Mouse (Mus musculus): ENCODE results near the gene Gm10401.
"Not testable (repeated sequence)": the region's sequence is repeated elsewhere in the genome, so short reads cannot be mapped to it uniquely, and the experiment has no call there.

Gene Gm10401

DNA sequence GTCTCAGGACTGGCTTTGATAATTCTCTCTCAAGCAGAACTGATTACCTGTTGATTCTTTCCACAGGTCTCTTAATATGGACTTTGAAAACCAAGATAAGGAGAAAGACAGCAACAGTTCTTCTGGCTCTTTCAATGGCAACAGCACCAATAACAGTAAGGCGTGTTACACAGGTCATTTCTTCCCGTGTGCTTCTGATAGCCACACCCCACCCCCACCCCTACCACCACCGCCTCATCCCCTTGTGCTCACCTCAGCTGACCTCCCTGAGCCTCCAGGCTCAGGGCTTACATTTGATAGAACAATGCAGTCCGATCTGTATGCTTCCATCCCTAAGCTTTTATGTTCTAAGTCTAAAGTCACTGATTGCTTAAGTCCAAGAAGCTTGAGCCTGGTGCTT, 23.3 kb downstream of the Gm10401 start:
- in situ Hi-C loops (cut with MboI; ENCODE audit: unreplicated experiment in 2 of 2), result loop anchor here (5.0 kb wide), 1 partner anchor 97 kb away; no protein-coding TSS in a partner anchor

DNA sequence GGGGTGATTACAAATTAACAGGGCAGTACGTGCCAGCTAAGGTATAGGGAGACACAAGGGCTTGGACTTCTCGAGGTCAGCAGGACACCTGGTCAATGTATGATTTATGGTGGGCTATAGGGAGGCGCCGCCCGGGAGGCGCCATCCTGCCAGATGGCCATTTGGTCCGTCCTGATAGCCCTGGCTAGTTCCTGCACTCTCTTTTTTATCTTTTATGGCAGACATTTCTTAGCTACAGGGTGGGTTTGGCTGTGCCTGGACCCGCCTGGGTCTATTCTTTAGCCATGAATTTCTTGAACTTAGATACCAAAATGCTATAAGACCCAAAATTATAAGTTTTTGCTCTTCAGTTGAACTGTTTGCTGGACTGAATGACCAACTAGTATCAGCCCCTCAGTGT, 24.8 kb downstream of the Gm10401 start:
- in situ Hi-C loops (cut with MboI; ENCODE audit: unreplicated experiment in 2 of 2), result not testable (repeated sequence)

DNA sequence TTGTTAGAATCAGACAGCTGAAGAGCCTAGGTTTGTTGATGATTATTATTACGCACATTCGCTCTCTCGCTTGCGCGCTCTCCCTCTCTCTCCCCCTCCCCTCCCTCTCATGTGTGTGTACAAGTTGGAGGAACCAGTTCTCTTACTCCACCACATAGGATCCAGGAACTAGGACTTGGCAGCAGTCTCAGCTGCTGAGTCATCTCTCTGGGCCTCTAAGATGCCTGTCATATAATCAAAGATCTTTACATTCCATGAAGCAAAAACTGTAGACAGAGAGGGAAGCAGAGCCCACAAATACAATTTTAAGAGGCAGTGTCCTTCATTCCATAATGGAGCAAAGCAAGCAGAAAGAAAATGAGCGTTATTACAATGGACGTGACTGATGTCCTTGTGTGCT, 26.0 kb downstream of the Gm10401 start:
- in situ Hi-C loops (cut with MboI; ENCODE audit: unreplicated experiment in 2 of 2), result no loop called here

DNA sequence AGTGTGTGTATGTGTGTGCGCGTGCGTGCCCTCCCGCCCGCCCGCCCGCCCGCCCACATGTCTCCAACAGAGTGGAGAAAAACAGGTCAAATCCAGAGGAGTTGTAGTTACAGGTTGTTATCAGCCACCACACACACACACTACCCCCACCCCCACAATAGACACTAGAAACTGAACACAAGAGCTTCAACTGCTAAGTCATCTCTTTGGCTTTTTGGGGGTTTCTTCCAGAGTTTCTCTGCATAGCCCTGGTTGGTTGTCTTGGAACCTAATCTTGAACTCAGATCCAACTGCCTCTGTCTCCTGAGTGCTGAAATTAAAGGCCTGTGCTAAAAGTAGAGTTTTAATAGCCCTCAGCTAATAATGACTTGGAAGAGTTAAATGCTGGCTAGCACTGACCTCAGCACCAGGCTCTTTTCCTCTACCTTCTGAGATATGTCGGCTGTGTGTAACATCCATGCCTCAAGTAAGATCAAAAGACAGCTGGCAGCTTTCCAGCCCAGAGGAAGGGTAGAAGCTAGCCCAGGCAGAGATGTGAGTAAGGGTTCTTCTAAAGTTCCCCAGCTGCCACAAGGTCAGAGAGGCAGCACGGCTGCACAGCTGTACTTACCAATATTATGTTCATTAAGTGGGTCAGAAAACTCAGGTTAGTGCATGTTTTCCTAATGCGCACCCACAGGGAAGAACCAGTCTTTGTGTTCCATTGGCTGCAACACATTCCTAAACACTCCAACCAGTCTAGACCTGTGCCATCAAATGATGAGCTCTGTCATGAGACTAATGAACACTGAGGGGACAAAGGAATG, 26.8 kb downstream of the Gm10401 start:
- in situ Hi-C loops (cut with MboI; ENCODE audit: unreplicated experiment in 2 of 2), result no loop called here

DNA sequence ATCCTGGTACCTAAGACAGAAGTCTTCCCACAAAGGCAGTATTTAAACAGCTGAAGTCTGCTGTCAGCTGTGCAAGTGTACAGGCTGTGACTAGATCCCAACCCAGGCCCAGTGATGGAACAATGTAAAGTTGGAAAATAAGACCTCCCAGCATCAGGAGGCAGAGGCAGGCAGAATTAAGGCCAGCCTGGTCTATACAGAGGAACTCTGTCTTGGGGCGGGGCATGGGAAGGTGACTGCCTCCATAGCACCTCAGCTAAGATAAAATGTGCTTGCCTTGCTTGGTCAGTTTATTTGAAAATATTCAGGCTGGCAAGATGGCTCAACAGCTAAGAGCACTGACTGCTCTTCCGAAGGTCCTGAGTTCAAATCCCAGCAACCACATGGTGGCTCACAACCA, 27.6 kb downstream of the Gm10401 start:
- in situ Hi-C loops (cut with MboI; ENCODE audit: unreplicated experiment in 2 of 2), result no loop called here

DNA sequence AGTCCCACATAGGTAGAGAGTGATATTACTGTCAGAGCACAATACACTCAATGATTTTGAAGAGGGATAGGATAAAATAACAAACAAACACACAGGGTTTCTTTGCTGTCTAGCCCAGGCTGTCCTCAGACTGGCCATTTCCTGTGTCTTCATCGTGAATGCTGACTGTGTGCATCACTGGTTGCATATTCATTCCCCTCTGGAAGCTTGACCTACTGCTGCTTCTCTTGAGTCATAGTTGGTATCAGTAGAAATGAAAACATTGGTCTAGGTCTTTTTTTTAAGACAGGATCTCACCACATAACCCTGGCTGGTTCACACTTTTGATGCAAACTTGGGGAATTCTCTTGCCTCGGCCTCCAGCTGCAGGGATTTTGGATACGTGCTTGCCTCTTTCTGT, 28.5 kb downstream of the Gm10401 start:
- in situ Hi-C loops (cut with MboI; ENCODE audit: unreplicated experiment in 2 of 2), result no loop called here

DNA sequence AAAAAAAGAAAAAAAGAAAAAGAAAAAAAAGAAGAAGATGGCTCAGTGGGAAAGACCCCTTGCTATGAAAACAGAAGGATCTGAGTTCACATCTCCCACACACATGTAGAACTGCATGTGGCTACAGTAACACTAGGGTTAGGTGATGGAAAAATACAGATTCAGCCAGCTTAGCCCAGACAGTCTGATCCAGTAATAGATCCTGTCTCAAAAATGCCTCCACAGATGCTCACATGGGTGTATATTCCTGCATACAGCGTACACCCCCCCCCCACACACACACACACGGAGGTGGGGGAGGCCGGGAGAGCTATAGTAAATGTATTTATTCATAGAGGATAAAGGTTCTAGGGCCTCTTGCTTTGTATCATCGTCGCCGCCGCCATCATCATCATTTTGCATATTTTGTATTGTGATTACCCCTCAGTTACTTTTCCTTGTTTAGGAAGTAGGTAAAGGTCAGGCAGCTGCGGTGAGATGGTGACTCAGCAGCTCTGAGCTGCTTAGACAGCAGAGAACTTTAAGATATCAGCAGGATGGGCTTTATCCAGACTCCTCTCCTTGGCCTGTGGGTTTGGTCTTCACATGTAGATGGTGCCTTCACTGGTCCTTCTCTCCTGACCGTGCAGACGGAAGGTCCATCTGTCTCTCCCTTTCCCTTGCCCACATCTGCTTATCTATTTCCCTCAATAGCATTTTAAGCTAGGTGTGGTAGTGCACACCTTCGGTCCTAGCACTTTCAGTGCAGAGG, 29.2 kb downstream of the Gm10401 start:
- in situ Hi-C loops (cut with MboI; ENCODE audit: unreplicated experiment in 2 of 2), result no loop called here

DNA sequence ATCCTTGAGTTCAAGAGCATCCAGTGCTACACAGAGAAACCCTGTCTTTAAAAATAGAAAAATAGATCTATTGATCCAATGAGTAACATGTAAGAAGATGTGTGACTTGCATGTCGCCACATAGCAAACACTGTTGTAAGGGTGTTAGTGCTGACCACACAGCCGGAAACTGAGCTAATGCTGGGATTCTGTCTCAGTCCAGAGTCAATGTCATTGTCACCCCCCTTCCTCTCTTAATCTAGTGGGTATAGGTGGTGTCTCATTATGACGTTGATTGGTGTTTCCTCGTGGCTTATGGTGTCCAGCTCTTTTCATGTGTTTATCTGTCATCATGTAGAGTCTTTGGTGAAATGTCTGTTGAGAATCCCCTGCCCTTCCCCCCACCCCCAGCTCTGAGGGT, 31.9 kb downstream of the Gm10401 start:
- in situ Hi-C loops (cut with MboI; ENCODE audit: unreplicated experiment in 2 of 2), result no loop called here

DNA sequence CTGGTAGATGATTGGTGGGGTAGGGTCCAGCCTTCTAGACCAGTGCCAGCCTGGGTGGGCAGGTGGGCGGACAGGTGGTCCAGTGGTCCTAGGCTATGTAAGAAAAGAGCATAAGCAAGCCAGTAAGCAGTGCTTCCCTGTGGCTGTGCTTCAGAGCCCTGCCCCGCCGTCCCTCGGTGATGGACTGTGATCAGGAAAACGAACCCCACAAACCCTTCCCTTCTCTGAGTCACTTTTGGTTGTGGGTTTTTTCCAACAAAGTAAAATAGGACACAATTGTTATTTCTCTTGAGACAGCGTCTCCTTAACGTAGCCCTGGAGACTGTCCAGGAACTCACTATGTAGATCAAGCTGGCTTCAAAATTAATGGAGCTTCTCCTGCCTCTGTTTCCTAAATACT, 34.7 kb downstream of the Gm10401 start:
- in situ Hi-C loops (cut with MboI; ENCODE audit: unreplicated experiment in 2 of 2), result no loop called here

DNA sequence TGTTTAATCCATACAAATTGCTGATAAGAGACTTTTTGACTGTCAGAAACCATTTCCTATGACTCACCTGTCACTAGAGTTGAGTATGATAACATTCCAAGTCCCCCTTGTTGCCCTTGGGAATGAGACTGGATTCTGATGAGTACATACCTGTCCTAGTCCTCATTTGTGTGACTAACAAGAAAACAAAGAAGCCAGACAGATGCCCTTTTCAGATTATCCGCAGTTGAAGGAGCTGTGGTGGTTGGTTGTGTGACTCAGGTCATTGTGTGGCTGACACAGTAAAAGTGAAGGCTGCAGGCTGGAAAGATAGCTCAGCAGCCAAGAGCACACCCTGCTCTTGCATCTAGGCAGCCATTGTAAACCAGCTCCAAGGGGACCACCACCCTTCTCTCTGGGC, 35.5 kb downstream of the Gm10401 start:
- in situ Hi-C loops (cut with MboI; ENCODE audit: unreplicated experiment in 2 of 2), result no loop called here

DNA sequence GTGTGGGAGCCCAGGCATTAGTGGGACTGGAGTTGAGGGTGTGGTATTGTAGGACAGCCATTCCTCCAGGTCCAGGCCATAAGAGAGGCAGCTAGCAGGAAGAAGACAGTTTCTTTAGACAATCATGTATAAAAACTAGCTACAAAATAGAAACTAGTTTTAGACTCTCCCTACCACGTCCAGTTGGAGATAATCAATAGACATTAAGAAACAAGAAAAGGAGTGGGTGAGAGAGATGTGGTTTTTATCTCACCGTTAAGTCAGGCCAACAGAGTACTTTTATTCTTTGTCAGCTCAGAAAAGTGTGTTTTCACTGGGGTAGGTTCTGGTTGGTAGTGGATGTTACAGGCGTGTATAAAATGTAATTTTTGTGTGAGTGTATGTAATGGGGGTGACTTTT, 37.1 kb downstream of the Gm10401 start:
- in situ Hi-C loops (cut with MboI; ENCODE audit: unreplicated experiment in 2 of 2), result no loop called here

DNA sequence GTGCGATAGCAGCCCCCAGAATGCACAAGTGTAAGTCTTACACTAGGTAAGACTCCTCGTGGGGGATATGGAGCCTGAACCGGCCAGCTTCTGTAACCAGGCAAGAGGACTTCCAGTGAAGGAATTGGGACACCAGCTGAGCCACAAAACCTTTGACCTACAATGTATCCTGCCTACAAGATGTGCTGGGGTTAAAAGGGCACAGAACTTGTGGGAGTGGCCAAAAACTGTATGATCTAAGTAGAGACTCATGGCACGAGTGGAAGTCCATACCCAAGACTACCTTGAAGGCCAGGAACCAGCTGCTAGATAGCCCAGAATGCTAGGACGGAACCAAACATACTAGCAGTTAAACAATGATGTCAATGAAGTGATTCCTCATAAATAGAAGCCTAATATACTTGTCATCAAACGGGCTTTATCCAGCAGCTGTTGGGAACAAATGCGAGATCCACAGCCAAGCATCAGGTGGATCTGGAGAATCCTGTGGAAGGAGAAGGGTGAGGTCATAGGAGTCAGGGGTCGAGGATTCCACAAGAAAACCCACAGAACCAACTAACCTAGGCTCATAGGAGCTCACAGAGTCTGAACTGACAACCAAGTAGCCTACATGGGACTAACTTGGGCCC, 37.9 kb downstream of the Gm10401 start:
- in situ Hi-C loops (cut with MboI; ENCODE audit: unreplicated experiment in 2 of 2), result no loop called here

DNA sequence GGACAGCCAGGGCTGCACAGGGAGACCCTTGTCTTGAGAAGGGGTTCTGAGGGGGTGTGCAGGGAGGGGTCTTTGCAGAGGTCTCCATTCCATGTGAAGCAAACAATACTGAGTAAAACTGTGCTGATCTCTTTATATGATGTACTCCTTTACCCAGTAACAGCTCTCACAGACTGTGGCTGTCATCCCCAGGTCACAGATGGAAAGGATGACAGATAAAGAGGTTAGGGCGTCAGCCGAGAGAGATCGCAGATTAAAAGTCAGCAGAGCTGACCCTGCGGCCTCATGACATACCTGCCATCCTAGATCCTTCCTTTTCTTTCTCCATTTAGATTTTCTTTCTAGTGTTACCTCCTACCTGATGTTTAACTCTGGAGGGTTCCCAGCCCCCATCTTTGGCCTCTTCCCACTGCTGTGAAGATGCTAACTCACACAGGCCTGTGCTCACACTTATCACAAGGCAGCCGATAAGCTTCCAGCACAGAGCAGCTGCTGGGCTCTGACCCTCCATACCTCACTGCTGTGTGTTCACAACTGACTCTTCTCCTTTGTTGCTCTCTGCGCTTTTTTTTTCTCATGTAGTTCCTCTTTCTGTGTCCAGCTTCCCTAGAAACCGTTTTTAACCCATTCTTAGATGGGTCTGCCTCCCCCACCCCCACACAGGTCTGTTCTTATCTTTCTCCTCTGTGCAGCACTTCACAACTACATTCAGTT, 39.4 kb downstream of the Gm10401 start:
- in situ Hi-C loops (cut with MboI; ENCODE audit: unreplicated experiment in 2 of 2), result no loop called here

DNA sequence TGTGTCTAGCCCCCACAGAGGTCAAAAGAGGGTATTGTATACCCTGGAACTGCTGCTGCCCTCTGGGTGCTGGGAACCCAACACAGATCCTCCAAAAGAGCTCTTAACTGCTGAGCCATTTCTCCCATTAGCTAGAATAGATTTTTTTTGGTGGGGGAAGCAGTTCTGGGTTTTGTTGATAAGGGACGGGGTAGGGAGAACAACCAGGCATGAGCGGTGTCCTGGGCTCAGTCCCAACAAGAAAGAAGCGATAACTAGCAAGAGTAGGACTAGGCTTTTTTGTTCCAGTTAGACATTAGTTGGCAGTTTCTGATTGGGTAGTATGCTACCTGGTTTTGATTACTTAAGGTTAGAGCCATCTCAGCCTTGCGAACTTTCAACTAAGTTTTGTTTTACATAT, 40.9 kb downstream of the Gm10401 start:
- in situ Hi-C loops (cut with MboI; ENCODE audit: unreplicated experiment in 2 of 2), result no loop called here

DNA sequence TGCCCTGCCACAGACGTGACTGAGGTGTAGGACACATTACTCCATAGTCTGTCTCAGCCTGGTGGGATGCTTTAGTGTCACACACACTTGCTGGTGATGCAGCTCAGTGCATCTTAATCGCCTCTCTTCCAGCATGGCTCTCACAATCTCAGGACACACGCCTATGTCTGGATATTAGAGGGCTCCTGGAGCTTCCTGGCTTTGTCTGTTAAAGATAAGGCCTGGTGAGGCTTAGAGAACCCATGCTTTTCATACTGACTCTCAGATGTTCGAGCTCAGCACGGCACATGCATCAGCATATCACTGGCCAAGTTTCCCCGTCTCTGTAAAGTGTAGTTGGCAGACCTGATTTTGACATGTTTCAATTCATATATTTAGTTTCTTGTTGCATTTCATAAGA, 42.7 kb downstream of the Gm10401 start:
- in situ Hi-C loops (cut with MboI; ENCODE audit: unreplicated experiment in 2 of 2), result no loop called here

DNA sequence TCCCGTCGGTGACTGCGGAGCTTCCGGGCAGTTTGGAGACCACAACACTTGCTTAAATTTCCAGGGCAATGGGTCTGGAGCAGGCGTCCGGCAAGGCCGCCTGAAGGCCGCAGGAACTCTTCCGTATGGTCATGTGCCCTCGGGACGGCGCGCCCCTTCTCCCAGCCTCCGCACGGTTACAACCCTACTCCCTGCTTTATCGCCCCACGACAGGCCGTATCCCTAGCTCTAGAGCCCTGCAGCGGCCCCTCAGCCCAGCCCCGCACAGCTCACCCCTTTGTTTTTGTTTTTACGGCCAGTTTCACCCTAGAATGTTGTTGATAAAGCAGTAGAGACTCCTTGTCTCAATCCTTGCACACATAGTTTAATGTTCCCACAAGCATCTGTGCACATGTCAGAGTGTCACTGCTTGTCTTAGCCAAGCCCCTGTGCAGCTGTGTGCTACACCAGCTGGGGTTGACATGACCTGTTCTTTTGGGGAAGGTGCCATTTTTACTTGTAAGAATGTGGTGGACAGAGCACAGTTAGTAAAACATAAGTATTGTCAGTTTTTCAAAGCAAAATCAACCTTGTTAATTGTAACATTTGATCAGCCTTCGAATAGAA, 44.2 kb downstream of the Gm10401 start:
- in situ Hi-C loops (cut with MboI; ENCODE audit: unreplicated experiment in 2 of 2), result no loop called here

DNA sequence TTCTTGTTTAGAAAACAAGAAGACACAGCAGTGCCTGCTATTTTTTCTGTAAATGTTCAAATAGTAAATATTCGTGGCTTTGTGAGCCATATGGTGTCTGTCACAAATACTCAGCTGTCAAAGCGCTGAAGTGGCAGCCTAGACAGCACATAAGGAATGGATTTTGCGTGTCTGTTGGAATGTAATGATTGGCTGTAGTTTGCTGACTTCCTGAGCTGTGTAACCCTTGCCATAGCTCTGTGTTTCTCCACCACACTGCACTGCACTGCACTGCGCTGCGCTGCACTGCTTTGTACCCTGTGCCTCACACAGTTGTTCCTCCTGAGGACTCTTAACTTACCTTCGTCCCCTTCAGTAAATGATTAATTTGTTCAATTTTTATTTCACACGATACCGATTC, 45.5 kb downstream of the Gm10401 start:
- in situ Hi-C loops (cut with MboI; ENCODE audit: unreplicated experiment in 2 of 2), result no loop called here

DNA sequence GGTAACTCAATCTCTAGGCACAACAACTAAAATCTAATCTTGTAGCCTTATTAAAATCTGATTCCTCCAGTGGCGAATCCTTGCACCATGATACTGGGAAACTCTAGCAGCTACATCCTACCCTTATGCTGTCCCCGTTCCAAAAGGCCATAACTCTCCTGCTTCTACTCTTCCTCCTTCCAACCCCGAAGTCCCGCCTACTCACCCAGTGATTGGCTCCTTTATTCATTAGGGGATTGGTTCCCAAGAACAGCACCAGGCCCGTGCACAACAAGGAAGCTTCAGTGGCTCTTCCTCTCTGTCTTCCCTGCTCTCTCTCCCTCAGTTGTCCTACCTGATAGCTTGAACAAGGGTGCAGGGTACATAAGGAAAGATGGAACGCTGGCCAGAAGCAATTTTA, 47.3 kb downstream of the Gm10401 start:
- in situ Hi-C loops (cut with MboI; ENCODE audit: unreplicated experiment in 2 of 2), result no loop called here

DNA sequence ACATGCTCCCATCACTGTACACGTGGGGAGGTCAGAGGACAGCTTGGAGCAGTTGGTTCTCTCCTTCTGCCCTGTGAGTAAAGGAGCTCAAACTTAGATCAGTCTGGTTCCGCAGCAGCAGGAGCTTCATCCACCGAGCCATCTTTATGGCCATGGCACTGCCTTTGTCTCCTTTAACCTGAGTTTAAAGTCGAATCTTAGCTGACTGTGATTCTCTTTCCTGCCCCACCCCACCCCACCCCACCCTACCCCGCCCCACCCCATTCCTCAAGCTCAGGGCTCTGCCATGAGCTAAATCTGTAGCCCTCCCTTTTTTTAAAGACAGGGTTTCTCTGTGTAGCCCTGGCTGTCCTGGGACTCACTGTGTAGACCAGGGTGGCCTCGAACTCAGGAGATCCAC, 48.4 kb downstream of the Gm10401 start:
- in situ Hi-C loops (cut with MboI; ENCODE audit: unreplicated experiment in 2 of 2), result no loop called here
